Mouse (Mus musculus): Measurements from ENCODE around the gene Smarcad1.

Gene Smarcad1

DNA sequence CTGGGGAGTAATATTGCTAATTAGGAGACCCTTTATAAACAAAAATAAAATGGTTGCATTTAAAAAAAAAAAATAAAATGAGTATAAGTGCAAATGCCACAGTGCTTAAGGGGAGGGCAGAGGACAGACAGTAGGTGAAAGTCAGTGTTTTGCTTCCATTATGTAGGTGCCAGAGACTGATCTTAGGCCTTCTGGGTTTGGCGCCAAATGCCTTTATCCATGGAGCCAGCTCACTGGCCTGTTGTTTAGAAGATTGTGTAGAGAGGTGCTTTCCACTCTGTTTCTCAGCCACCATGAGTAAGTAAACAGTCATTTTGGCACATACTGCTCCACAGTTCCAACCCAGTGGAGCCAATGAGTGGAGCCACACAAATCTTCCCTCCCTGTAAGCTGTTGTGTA, 75.2 kb downstream of the Smarcad1 start:
- no peak for DNase-seq

DNA sequence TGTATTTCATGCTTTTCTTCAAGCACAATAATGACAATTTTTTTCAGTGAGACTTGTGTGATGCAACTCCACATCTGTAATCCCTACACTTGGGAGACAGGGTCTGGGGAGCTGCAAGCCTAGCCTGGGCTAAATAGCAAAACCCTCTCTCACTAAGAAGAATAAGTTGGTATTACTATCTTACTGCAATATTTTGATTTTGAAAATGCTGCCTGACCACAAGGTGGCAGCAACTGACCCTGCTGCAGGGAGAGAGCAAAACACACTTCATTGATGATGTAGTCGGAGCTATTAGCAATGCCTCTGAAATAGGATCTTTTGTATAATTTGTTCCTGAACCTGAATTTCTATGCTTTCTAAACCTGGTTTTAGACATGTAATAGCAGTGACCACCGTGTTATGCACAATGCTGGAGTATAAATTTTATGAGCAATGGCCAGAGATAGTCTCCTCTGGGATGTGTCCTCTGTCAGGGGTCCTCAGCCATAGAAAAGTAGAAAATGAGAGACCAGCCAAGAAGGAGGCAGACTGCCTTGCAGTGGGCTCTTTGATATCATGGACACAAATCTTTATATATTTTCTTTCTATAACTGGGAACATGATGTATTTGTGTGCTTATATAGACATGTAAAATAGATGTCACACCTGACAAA, 83.8 kb downstream of the Smarcad1 start:
- DNase-seq, result peak; percentile 59 to 76

GRCm38 (mm10) chr6:65132376-65132775, 90.0 kb downstream of the Smarcad1 start:
- DNase-seq, result no peak

GRCm38 (mm10) chr6:65137802-65138201, 95.4 kb downstream of the Smarcad1 start:
- DNase-seq, result no peak

DNA sequence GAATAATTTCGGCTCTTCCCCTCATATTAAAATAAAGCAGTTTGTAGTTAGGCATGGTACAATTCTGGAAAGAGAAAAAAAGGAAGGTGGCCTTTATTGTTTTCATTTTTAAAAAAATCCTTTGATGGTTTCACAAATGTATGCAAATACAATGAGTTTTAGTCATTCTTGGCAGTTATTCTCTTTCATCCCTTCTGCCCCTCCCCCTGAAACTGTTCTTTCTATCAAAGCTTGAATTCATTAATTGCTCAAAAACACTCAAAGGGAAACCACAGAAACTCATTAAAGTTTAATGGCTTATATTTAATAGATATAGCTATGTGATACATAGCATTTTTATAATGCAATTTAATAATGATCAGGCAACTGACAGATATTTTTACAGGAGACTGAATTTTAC, 95.9 kb downstream of the Smarcad1 start:
- no peak for DNase-seq

DNA sequence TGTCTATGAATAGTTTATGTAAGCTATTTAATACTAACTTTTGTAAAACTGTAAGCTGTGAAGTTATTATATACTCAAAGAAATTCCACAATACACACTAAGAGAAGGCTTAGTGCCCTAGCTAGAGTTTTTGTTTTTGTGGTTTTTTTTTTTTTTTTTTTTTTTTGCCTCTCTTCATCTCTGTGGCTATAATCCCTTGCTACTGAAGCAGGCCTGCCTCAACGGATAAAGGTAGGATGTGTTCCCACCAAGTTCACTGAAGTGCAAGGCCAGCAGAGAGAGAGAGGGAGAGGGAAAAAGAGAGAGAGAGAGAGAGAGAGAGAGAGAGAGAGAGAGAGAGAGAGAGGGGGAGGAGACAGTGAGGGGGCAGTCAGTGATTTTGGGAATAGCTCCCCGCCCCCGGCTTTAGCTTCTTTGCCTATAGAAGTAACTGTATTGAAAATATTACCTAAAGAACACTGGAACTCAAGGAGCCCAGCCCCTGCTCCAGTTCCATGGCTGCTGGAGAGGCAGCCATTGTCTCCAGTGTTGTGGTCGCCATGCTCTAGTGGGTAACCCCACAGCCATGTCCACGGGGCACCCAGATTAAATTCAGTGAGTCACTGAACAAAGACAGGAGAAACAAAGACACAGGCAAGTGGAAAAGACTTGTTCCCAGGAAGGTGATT, 97.8 kb downstream of the Smarcad1 start:
- no peak for DNase-seq

- DNase-seq, result no peak
Observed at GRCm38 (mm10) chr6:65140750-65141243, 98.4 kb downstream of the Smarcad1 start.

DNA sequence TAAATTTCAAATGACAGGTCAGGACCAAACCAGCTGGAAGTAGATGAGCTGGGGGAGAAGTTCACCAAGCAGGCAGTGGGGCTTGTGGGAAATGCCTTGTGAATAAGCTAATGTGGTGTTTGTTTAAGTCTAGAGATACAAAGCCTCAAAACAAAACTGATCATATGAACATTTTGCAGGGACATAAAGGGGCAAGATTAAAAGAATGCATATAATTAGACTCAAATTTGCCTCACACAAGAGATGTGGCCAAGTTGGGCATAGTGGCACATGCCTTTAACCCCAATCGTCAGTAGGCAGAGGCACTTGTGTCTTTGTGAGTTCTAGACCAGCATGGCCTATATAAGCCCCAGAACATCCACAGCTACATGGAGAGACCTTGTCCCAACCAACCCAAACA, 99.9 kb downstream of the Smarcad1 start:
- no peak for DNase-seq

DNA sequence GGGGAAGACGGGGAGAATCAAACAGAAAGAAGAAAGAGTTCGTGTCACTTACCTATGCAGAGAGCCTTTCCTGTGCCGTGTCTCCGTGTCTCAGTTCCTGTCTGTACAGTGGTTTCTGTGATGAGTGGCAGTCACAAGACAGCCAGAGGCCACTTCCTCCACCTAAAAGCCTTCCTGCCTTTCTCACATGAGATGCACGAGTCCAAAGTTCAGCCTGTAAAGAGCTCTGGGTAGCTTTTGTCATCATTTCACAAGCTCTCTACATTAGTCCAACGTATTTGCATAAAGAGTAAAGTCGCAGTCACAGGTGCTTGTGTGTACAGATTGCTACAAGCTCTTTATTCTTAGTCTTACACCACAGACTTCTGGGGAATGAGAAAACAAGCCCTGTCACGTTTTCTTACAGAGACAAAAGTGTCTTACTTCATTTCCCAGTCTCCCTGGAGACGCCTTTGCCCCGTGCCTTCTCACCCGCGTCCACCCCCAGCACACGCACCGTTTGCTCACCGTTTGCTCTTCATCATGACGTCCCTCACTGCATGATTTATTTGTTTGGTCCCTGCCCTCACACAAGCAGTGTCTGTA, 102.3 kb downstream of the Smarcad1 start, which contains the start of gene Hpgds:
TSS of gene Hpgds (minus strand) at position 288 of the 585 bp plus-strand sequence.
- no peak for DNase-seq

- DNase-seq, result no peak
Observed at GRCm38 (mm10) chr6:65146363-65146762, 104.0 kb downstream of the Smarcad1 start.

DNA sequence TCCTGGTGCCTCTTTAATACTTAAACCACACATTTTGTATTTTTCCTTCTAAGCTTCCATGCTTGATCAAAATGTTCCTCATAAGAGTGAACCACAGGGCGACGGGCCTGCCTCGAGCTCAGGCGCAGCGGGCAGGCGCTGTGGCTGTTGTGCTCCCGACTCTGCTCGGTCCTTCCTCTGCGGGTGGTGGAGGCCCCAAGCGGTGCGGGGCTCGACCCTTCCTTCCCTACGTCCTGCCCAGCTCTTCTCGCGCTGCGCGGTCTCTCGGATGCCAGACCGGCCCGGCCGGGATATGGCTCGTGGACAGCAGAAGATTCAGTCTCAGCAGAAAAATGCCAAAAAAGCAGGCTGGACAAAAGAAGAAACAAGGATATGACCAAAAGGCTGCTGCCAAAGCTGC, 108.3 kb downstream of the Smarcad1 start:
- DNase-seq, result peak; percentile 47 to 57

DNA sequence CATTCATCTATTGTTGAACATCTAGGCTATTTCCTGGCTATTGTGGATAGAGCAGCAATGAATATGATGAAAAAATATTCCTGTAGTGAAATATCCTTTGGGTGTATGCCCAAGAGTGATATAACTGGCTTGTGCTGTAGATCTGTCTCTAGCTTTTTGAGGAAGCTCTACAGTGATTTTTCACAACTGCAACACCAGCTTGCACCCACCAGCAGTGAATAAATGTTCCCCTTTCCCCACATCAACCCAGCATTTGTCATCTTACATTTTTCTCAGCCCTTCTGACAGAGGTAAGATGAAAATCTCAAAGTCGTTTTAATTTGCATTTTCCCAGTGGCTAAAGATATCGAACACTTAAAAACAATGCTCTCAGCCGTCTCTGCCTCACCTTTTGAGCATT, 111.2 kb downstream of the Smarcad1 start:
- DNase-seq, result no peak

GRCm38 (mm10) chr6:65157042-65157441, 114.7 kb downstream of the Smarcad1 start:
- peak; percentile 84 to 86 for DNase-seq

GRCm38 (mm10) chr6:65159381-65159942, 117.1 kb downstream of the Smarcad1 start:
- DNase-seq, result no peak

- no peak for DNase-seq
Observed at GRCm38 (mm10) chr6:65164137-65164536, 121.8 kb downstream of the Smarcad1 start.

DNA sequence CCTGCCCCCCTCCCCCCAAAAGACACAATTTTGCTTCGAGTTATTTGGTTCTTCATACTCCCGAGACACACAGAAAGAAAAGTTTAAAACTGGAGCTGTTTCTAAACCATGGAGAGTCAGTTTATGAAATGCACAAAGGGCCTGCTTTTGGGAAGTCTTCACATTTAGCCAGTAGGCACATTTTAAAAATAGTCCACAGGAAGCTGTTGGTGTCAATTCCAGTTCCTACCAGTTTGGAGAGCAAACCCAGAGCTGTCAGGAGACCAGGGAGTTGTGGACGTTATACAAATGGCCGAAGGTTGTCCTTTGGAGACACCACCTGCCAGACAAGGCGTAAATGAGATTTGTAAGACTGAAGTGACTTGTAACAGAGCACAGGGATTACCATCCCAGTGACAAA, 122.6 kb downstream of the Smarcad1 start:
- no peak for DNase-seq

Measured in cerebellum, postnatal 25 days (tissue).